ENCODE assay signal across 9 mouse cellular contexts in genomic region chr15:81836966-81837920, GRCm38 (mm10). TPM values are rescaled to one million over a fixed set of nuclear protein-coding genes. Genes with fewer than 3 reads are reported as not detected.
A peak's percentile ranks its signal among the peaks of the same experiment; 100 is the strongest.
DNase-seq lines count a peak whose midpoint lies in the region; ATAC-seq and TF ChIP-seq lines count a peak whose summit lies in the region.
"Had no signal": no experiment of that assay in that cellular context is flagged by ENCODE, and none has a peak within 500 bp of the region (broad histone marks: within the 10 kb centered on the region; RNA-seq: fewer than 3 reads in every experiment).

No protein-coding gene starts in this region.

- TF ChIP-seq CTCF in kidney, postnatal 0 days (IDR thresholded peaks at IDR 0.05; ENCODE audit: low read depth), result no peak

- H3K9me3 ChIP-seq in neural tube, embryonic 13.5 days, result no peaks in the 10 kb centered on the region
- H3K9me3 ChIP-seq in neural tube, embryonic 15.5 days (replicated peaks), result no peaks in the 10 kb centered on the region
- H3K9me3 ChIP-seq in kidney, postnatal 0 days (replicated peaks; ENCODE audit: low read length), result no peaks in the 10 kb centered on the region
- H3K9me3 ChIP-seq in stomach, embryonic 16.5 days (replicated peaks; ENCODE audit: control insufficient read depth, low read length), result no peaks in the 10 kb centered on the region

- peak overlapping the region; percentile 52; the same call in 1 of the 2 replicates for H3K4me2 ChIP-seq in neural tube, embryonic 13.5 days
- H3K4me2 ChIP-seq in neural tube, embryonic 15.5 days, result no peak overlapping the region
- H3K4me2 ChIP-seq in kidney, postnatal 0 days (ENCODE audit: low read length), result peak overlapping the region; percentile 58; the same call in 1 of the 2 replicates
- H3K4me2 ChIP-seq in stomach, embryonic 16.5 days (ENCODE audit: low read depth, low read length), result peak overlapping the region; percentile 73; the same call in 1 of the 2 replicates

- ATAC-seq in neural tube, embryonic 13.5 days (ENCODE audit: low read depth), result no peak
- no peak for ATAC-seq in neural tube, embryonic 15.5 days (ENCODE audit: low FRiP score)
- ATAC-seq in kidney, postnatal 0 days (replicated peaks; ENCODE audit: low FRiP score, low read depth), result no peak
- no peak for ATAC-seq in stomach, embryonic 16.5 days (ENCODE audit: insufficient read depth, low FRiP score)

- H3K4me3 ChIP-seq in neural tube, embryonic 13.5 days, result no peak overlapping the region
- H3K4me3 ChIP-seq in neural tube, embryonic 15.5 days (replicated peaks), result no peak overlapping the region
- H3K4me3 ChIP-seq in kidney, postnatal 0 days (replicated peaks; ENCODE audit: low read depth, low read length), result no peak overlapping the region
- no peak overlapping the region for H3K4me3 ChIP-seq in stomach, embryonic 16.5 days (replicated peaks; ENCODE audit: low read length)

- H3K9ac ChIP-seq in neural tube, embryonic 13.5 days, result peak overlapping the region; percentile 56; the same call in 1 of the 2 replicates
- H3K9ac ChIP-seq in neural tube, embryonic 15.5 days (replicated peaks), result no peak overlapping the region
- H3K9ac ChIP-seq in kidney, postnatal 0 days (ENCODE audit: low read depth, low read length), result no peak overlapping the region
- H3K9ac ChIP-seq in stomach, embryonic 16.5 days (ENCODE audit: low read length), result 0 out of 2 replicates have a peak overlapping the region, but pooled peaks have one; percentile 68

- 58% methylated on average over 7 of the region's 7 CpGs for WGBS in neural tube, embryonic 13.5 days
- WGBS in neural tube, embryonic 15.5 days, result 66% methylated on average over 7 of the region's 7 CpGs
- 65% methylated on average over 7 of the region's 7 CpGs for WGBS in kidney, postnatal 0 days
- 56% methylated on average over 7 of the region's 7 CpGs for WGBS in stomach, embryonic 16.5 days

- no peaks in the 10 kb centered on the region for H3K36me3 ChIP-seq in neural tube, embryonic 13.5 days
- no peaks in the 10 kb centered on the region for H3K36me3 ChIP-seq in neural tube, embryonic 15.5 days
- no peaks in the 10 kb centered on the region for H3K36me3 ChIP-seq in kidney, postnatal 0 days (ENCODE audit: insufficient read depth, low read length)
- H3K36me3 ChIP-seq in stomach, embryonic 16.5 days (ENCODE audit: control insufficient read depth, insufficient read depth, low read length), result no peaks in the 10 kb centered on the region

- peak; percentile 95 for DNase-seq in heart, adult 11 months
- no peak for DNase-seq in heart, adult 9 months (ENCODE audit: low spot score in 2 of 2)
- DNase-seq in kidney, postnatal 0 days (ENCODE audit: low spot score), result no peak
- DNase-seq in spleen, postnatal 10 days (ENCODE audit: low spot score in 2 of 2), result no peak
- DNase-seq in embryo, embryonic 10 days (ENCODE audit: low spot score), result no peak

- H3K27ac ChIP-seq in neural tube, embryonic 13.5 days (replicated peaks), result no peak overlapping the region
- no peak overlapping the region for H3K27ac ChIP-seq in neural tube, embryonic 15.5 days (replicated peaks)
- no peak overlapping the region for H3K27ac ChIP-seq in kidney, postnatal 0 days
- H3K27ac ChIP-seq in stomach, embryonic 16.5 days (ENCODE audit: low read length), result no peak overlapping the region; the same call in 1 of the 2 replicates

- peaks cover 25% of the 10 kb centered on the region for H3K4me1 ChIP-seq in neural tube, embryonic 13.5 days (replicated peaks)
- peaks cover 15% of the 10 kb centered on the region for H3K4me1 ChIP-seq in neural tube, embryonic 15.5 days
- H3K4me1 ChIP-seq in kidney, postnatal 0 days (replicated peaks; ENCODE audit: insufficient read depth, low read length), result peaks cover 19% of the 10 kb centered on the region
- peaks cover 13% of the 10 kb centered on the region for H3K4me1 ChIP-seq in stomach, embryonic 16.5 days (ENCODE audit: control insufficient read depth, insufficient read depth, low read length)

- H3K27me3 ChIP-seq in neural tube, embryonic 13.5 days, result peaks cover 18% of the 10 kb centered on the region
- H3K27me3 ChIP-seq in neural tube, embryonic 15.5 days (replicated peaks), result peaks cover 17% of the 10 kb centered on the region
- H3K27me3 ChIP-seq in kidney, postnatal 0 days (ENCODE audit: insufficient read depth, low read length), result no peaks in the 10 kb centered on the region
- H3K27me3 ChIP-seq in stomach, embryonic 16.5 days (ENCODE audit: control insufficient read depth, insufficient read depth, low read length), result no peaks in the 10 kb centered on the region
- H3K27me3 ChIP-seq: CH12.LX had no signal

RNA-seq across cellular contexts. Expression of gene Tob2, which starts 21.4 kb away (rescaled TPM):
- polyA plus RNA-seq in neural tube, embryonic 13.5 days (2015; fragmentation: Nextera tagmentation; extraction: Ambion mirVana), result 13.5 and 16.5 TPM in 2 replicates
- polyA plus RNA-seq in neural tube, embryonic 15.5 days (2015; fragmentation: Nextera tagmentation; extraction: Ambion mirVana), result 14.7 and 16.1 TPM in 2 replicates
- 22.5 and 27.7 TPM in 2 replicates for polyA plus RNA-seq in kidney, postnatal 0 days (2015; fragmentation: Nextera tagmentation; extraction: Ambion mirVana)
- polyA plus RNA-seq in stomach, embryonic 16.5 days (2015; fragmentation: Nextera tagmentation; extraction: Ambion mirVana), result 30.0 and 31.7 TPM in 2 replicates

RNA-seq across cellular contexts. Expression of gene Phf5a, which starts 34.5 kb away (rescaled TPM):
- polyA plus RNA-seq in neural tube, embryonic 13.5 days (2015; fragmentation: Nextera tagmentation; extraction: Ambion mirVana), result 111 and 129 TPM in 2 replicates
- polyA plus RNA-seq in neural tube, embryonic 15.5 days (2015; fragmentation: Nextera tagmentation; extraction: Ambion mirVana), result 111 and 122 TPM in 2 replicates
- 103 and 110 TPM in 2 replicates for polyA plus RNA-seq in kidney, postnatal 0 days (2015; fragmentation: Nextera tagmentation; extraction: Ambion mirVana)
- polyA plus RNA-seq in stomach, embryonic 16.5 days (2015; fragmentation: Nextera tagmentation; extraction: Ambion mirVana), result 112 and 120 TPM in 2 replicates

RNA-seq across cellular contexts. Expression of gene Aco2, which starts 34.9 kb away (rescaled TPM):
- polyA plus RNA-seq in neural tube, embryonic 13.5 days (2015; fragmentation: Nextera tagmentation; extraction: Ambion mirVana), result 252 and 268 TPM in 2 replicates
- polyA plus RNA-seq in neural tube, embryonic 15.5 days (2015; fragmentation: Nextera tagmentation; extraction: Ambion mirVana), result 295 and 298 TPM in 2 replicates
- 263 and 285 TPM in 2 replicates for polyA plus RNA-seq in kidney, postnatal 0 days (2015; fragmentation: Nextera tagmentation; extraction: Ambion mirVana)
- polyA plus RNA-seq in stomach, embryonic 16.5 days (2015; fragmentation: Nextera tagmentation; extraction: Ambion mirVana), result 190 and 200 TPM in 2 replicates

RNA-seq across cellular contexts. Expression of gene Tef, which starts 35.0 kb away (rescaled TPM):
- polyA plus RNA-seq in neural tube, embryonic 13.5 days (2015; fragmentation: Nextera tagmentation; extraction: Ambion mirVana), result 20.6 and 21.4 TPM in 2 replicates
- 20.5 and 21.0 TPM in 2 replicates for polyA plus RNA-seq in neural tube, embryonic 15.5 days (2015; fragmentation: Nextera tagmentation; extraction: Ambion mirVana)
- polyA plus RNA-seq in kidney, postnatal 0 days (2015; fragmentation: Nextera tagmentation; extraction: Ambion mirVana), result 17.9 and 19.9 TPM in 2 replicates
- polyA plus RNA-seq in stomach, embryonic 16.5 days (2015; fragmentation: Nextera tagmentation; extraction: Ambion mirVana), result 21.0 and 24.6 TPM in 2 replicates

Comparison
In these comparisons a context has a peak if more than half of its experiments do, and no peak if none do; other contexts are left out.
1. H3K9ac ChIP-seq: peak in neural tube, embryonic 13.5 days (single experiment) and stomach, embryonic 16.5 days (single experiment); none in neural tube, embryonic 15.5 days (single experiment) and kidney, postnatal 0 days (single experiment).